ENCODE assay signal across 10 mouse cellular contexts in genomic region chr17:36315689-36316253, GRCm38 (mm10). TPM values are rescaled to one million over a fixed set of nuclear protein-coding genes. Genes with fewer than 3 reads are reported as not detected.
DNase-seq lines count a peak whose midpoint lies in the region; ATAC-seq and TF ChIP-seq lines count a peak whose summit lies in the region.
"Had no signal": no experiment of that assay in that cellular context is flagged by ENCODE, and none has a peak within 500 bp of the region (broad histone marks: within the 10 kb centered on the region; RNA-seq: fewer than 3 reads in every experiment).

No protein-coding gene starts in this region.

- no peak for TF ChIP-seq CTCF in heart, adult 2 months (IDR thresholded peaks at IDR 0.05)
- TF ChIP-seq CTCF in spleen, adult 2 months (IDR thresholded peaks at IDR 0.05; ENCODE audit: extremely low read depth, insufficient read depth, insufficient read length, insufficient replicate concordance), result no peak

- H3K4me1 ChIP-seq in heart, adult 2 months (ENCODE audit: control insufficient read depth, insufficient read depth, low read length), result no peaks in the 10 kb centered on the region
- no peaks in the 10 kb centered on the region; the same call in 1 of the 2 replicates for H3K4me1 ChIP-seq in spleen, adult 2 months (ENCODE audit: control insufficient read depth, insufficient read depth, insufficient read length)
- H3K4me1 ChIP-seq in limb, embryonic 15.5 days, result no peaks in the 10 kb centered on the region
- H3K4me1 ChIP-seq in stomach, embryonic 16.5 days (ENCODE audit: control insufficient read depth, insufficient read depth, low read length), result no peaks in the 10 kb centered on the region

- H3K36me3 ChIP-seq in heart, adult 2 months (ENCODE audit: control insufficient read depth, insufficient read depth, low read length), result no peaks in the 10 kb centered on the region
- no peaks in the 10 kb centered on the region for H3K36me3 ChIP-seq in spleen, adult 2 months (ENCODE audit: control insufficient read depth, insufficient read depth, low read length)
- H3K36me3 ChIP-seq in limb, embryonic 15.5 days, result no peaks in the 10 kb centered on the region
- no peaks in the 10 kb centered on the region for H3K36me3 ChIP-seq in stomach, embryonic 16.5 days (ENCODE audit: control insufficient read depth, insufficient read depth, low read length)

- H3K9me3 ChIP-seq in limb, embryonic 15.5 days, result no peaks in the 10 kb centered on the region
- H3K9me3 ChIP-seq in stomach, embryonic 16.5 days (replicated peaks; ENCODE audit: control insufficient read depth, low read length), result no peaks in the 10 kb centered on the region

- H3K79me2 ChIP-seq in heart, adult 2 months (replicated peaks; ENCODE audit: control insufficient read depth, insufficient read depth, low read length), result no peaks in the 10 kb centered on the region

- no peak for TF ChIP-seq EP300 in heart, adult 2 months (IDR thresholded peaks at IDR 0.05; ENCODE audit: insufficient read depth, low read depth, low read length)

- no peak overlapping the region for H3K27ac ChIP-seq in heart, adult 2 months
- no peak overlapping the region for H3K27ac ChIP-seq in spleen, adult 2 months (ENCODE audit: insufficient read depth, low read length)
- no peak overlapping the region for H3K27ac ChIP-seq in limb, embryonic 15.5 days
- no peak overlapping the region for H3K27ac ChIP-seq in stomach, embryonic 16.5 days (ENCODE audit: low read length)

- no peak for DNase-seq in heart, adult 2 months
- no peak for DNase-seq in heart, postnatal 14 days
- DNase-seq in spleen, adult 2 months (ENCODE audit: low read depth in 1 of 2, low spot score in 2 of 2), result no peak
- no peak for DNase-seq in spleen, adult 18-20 months
- no peak for DNase-seq in Muller cell, postnatal 12 days (ENCODE audit: inconsistent ontology term)
- DNase-seq in layer of hippocampus, postnatal 25 days (ENCODE audit: extremely low spot score in 1 of 2, low spot score in 1 of 2), result no peak

- peak overlapping the region; percentile 50 for H3K4me2 ChIP-seq in limb, embryonic 15.5 days
- H3K4me2 ChIP-seq in stomach, embryonic 16.5 days (ENCODE audit: low read depth, low read length), result peak overlapping the region; percentile 74

- peak overlapping the region; percentile 54; the same call in 1 of the 2 replicates for H3K4me3 ChIP-seq in heart, adult 2 months
- H3K4me3 ChIP-seq in spleen, adult 2 months (ENCODE audit: extremely low read depth, insufficient read depth, insufficient read length), result peak overlapping the region; percentile 65; the same call in 1 of the 2 replicates
- peak overlapping the region; percentile 41 for H3K4me3 ChIP-seq in limb, embryonic 15.5 days
- peak overlapping the region; percentile 53 for H3K4me3 ChIP-seq in stomach, embryonic 16.5 days (replicated peaks; ENCODE audit: low read length)

- intact Hi-C loops in heart, adult 2 months (cut with DNase I), result no loop called here
- intact Hi-C loops in heart, postnatal 14 days (cut with DNase I), result loop anchor here (10.0 kb wide), 1 partner anchor 409 kb away; no protein-coding TSS in a partner anchor

- H3K27me3 ChIP-seq in heart, adult 2 months (ENCODE audit: control insufficient read depth, insufficient read depth, low read length), result no peaks in the 10 kb centered on the region
- no peaks in the 10 kb centered on the region for H3K27me3 ChIP-seq in spleen, adult 2 months (ENCODE audit: control insufficient read depth, insufficient read depth, low read length)
- no peaks in the 10 kb centered on the region for H3K27me3 ChIP-seq in limb, embryonic 15.5 days
- H3K27me3 ChIP-seq in stomach, embryonic 16.5 days (ENCODE audit: control insufficient read depth, insufficient read depth, low read length), result no peaks in the 10 kb centered on the region

- no peak for ATAC-seq in limb, embryonic 15.5 days (ENCODE audit: insufficient number of reproducible peaks, low FRiP score, low TSS enrichment, low read depth)
- ATAC-seq in stomach, embryonic 16.5 days (ENCODE audit: insufficient read depth, low FRiP score), result no peak

- WGBS in heart, adult 2 months, result 37% methylated on average over 5 of the region's 5 CpGs
- WGBS in spleen, adult 2 months, result 33% methylated on average over 5 of the region's 5 CpGs
- 18% methylated on average over 5 of the region's 5 CpGs for WGBS in limb, embryonic 15.5 days
- 29% methylated on average over 5 of the region's 5 CpGs for WGBS in stomach, embryonic 16.5 days

- no peak for TF ChIP-seq POLR2A in heart, adult 2 months (IDR thresholded peaks at IDR 0.05; ENCODE audit: insufficient read depth, low read depth, low read length)
- TF ChIP-seq POLR2A in spleen, adult 2 months (IDR thresholded peaks at IDR 0.05; ENCODE audit: low read depth, low read length), result no peak

- no peak overlapping the region for H3K9ac ChIP-seq in heart, adult 2 months (ENCODE audit: low read depth, low read length)
- H3K9ac ChIP-seq in limb, embryonic 15.5 days, result no peak overlapping the region
- no peak overlapping the region; the same call in 1 of the 2 replicates for H3K9ac ChIP-seq in stomach, embryonic 16.5 days (ENCODE audit: low read length)

RNA-seq across cellular contexts. Expression of gene H2-M10.1, which starts 10.2 kb away (rescaled TPM):
- not detected for total RNA-seq in heart, adult 2 months (2021)
- not detected in 2 replicates for polyA plus RNA-seq in heart, adult 2 months (2012; rRNA removed)
- total RNA-seq in heart, postnatal 14 days (2021), result not detected
- polyA plus RNA-seq in spleen, adult 2 months (2012; rRNA removed), result not detected in 2 replicates
- not detected in 2 replicates for polyA plus RNA-seq in limb, embryonic 15.5 days (2015; fragmentation: Nextera tagmentation; extraction: Ambion mirVana)
- not detected in 2 replicates for polyA plus RNA-seq in stomach, embryonic 16.5 days (2015; fragmentation: Nextera tagmentation; extraction: Ambion mirVana)
- not detected for total RNA-seq in layer of hippocampus, postnatal 25 days (2021)
- polyA plus RNA-seq: C2C12; large intestine, adult 2 months had no signal

RNA-seq across cellular contexts. Expression of gene H2-M10.2, which starts 29.5 kb away (rescaled TPM):
- not detected for total RNA-seq in heart, adult 2 months (2021)
- not detected in 2 replicates for polyA plus RNA-seq in heart, adult 2 months (2012; rRNA removed)
- total RNA-seq in heart, postnatal 14 days (2021), result not detected
- not detected in 2 replicates for polyA plus RNA-seq in spleen, adult 2 months (2012; rRNA removed)
- polyA plus RNA-seq in limb, embryonic 15.5 days (2015; fragmentation: Nextera tagmentation; extraction: Ambion mirVana), result not detected in 2 replicates
- polyA plus RNA-seq in stomach, embryonic 16.5 days (2015; fragmentation: Nextera tagmentation; extraction: Ambion mirVana), result not detected in 2 replicates
- not detected for total RNA-seq in layer of hippocampus, postnatal 25 days (2021)
- polyA plus RNA-seq: C2C12; large intestine, adult 2 months had no signal

RNA-seq across cellular contexts. Expression of gene Trim39, which starts 43.7 kb away (rescaled TPM):
- total RNA-seq in heart, adult 2 months (2021), result 1 to 10 TPM; 6.7 to 7.6 TPM
- 6.0 and 8.7 TPM in 2 replicates for polyA plus RNA-seq in heart, adult 2 months (2012; rRNA removed)
- total RNA-seq in heart, postnatal 14 days (2021), result 1 to 10 TPM; 7.7 to 7.9 TPM
- 16.3 and 19.7 TPM in 2 replicates for polyA plus RNA-seq in spleen, adult 2 months (2012; rRNA removed)
- polyA plus RNA-seq in limb, embryonic 15.5 days (2015; fragmentation: Nextera tagmentation; extraction: Ambion mirVana), result 16.7 and 17.5 TPM in 2 replicates
- polyA plus RNA-seq in stomach, embryonic 16.5 days (2015; fragmentation: Nextera tagmentation; extraction: Ambion mirVana), result 12.8 and 16.2 TPM in 2 replicates
- 10 to 100 TPM; 17.6 to 22.0 TPM for total RNA-seq in layer of hippocampus, postnatal 25 days (2021)

RNA-seq across cellular contexts. Expression of gene H2-M10.3, which starts 52.4 kb away (rescaled TPM):
- total RNA-seq in heart, adult 2 months (2021), result not detected
- polyA plus RNA-seq in heart, adult 2 months (2012; rRNA removed), result not detected in 2 replicates
- total RNA-seq in heart, postnatal 14 days (2021), result not detected
- polyA plus RNA-seq in spleen, adult 2 months (2012; rRNA removed), result not detected in 2 replicates
- polyA plus RNA-seq in limb, embryonic 15.5 days (2015; fragmentation: Nextera tagmentation; extraction: Ambion mirVana), result not detected in 2 replicates
- not detected in 2 replicates for polyA plus RNA-seq in stomach, embryonic 16.5 days (2015; fragmentation: Nextera tagmentation; extraction: Ambion mirVana)
- total RNA-seq in layer of hippocampus, postnatal 25 days (2021), result not detected
- polyA plus RNA-seq: C2C12; large intestine, adult 2 months had no signal

RNA-seq across cellular contexts. Expression of gene Rpp21, which starts 57.9 kb away (rescaled TPM):
- 10 to 100 TPM; 35.5 to 43.8 TPM for total RNA-seq in heart, adult 2 months (2021)
- polyA plus RNA-seq in heart, adult 2 months (2012; rRNA removed), result 49.8 and 59.1 TPM in 2 replicates
- total RNA-seq in heart, postnatal 14 days (2021), result 10 to 100 TPM; 33.1 to 34.2 TPM
- polyA plus RNA-seq in spleen, adult 2 months (2012; rRNA removed), result 59.9 and 79.2 TPM in 2 replicates
- 89.3 and 104 TPM in 2 replicates for polyA plus RNA-seq in limb, embryonic 15.5 days (2015; fragmentation: Nextera tagmentation; extraction: Ambion mirVana)
- 112 and 116 TPM in 2 replicates for polyA plus RNA-seq in stomach, embryonic 16.5 days (2015; fragmentation: Nextera tagmentation; extraction: Ambion mirVana)
- 10 to 100 TPM; 41.6 to 50.0 TPM for total RNA-seq in layer of hippocampus, postnatal 25 days (2021)
